Mouse (Mus musculus): Measurements from ENCODE around the gene Car5a. TPM values are rescaled to one million over a fixed set of nuclear protein-coding genes. Genes with fewer than 3 reads are reported as not detected.

Gene Car5a
- polyA plus RNA-seq (2012; rRNA removed), result 0.52 and 0.67 TPM in 2 replicates

GRCm38 (mm10) chr8:121944831-121945230 is at the start of gene Car5a:
TSS of gene Car5a (minus strand) at chr8:121944904.

GRCm38 (mm10) chr8:121949222-121949800 is 4.6 kb upstream of the Car5a start, which contains the start of gene Banp:
TSS of gene Banp (plus strand) at chr8:121949750.

DNA sequence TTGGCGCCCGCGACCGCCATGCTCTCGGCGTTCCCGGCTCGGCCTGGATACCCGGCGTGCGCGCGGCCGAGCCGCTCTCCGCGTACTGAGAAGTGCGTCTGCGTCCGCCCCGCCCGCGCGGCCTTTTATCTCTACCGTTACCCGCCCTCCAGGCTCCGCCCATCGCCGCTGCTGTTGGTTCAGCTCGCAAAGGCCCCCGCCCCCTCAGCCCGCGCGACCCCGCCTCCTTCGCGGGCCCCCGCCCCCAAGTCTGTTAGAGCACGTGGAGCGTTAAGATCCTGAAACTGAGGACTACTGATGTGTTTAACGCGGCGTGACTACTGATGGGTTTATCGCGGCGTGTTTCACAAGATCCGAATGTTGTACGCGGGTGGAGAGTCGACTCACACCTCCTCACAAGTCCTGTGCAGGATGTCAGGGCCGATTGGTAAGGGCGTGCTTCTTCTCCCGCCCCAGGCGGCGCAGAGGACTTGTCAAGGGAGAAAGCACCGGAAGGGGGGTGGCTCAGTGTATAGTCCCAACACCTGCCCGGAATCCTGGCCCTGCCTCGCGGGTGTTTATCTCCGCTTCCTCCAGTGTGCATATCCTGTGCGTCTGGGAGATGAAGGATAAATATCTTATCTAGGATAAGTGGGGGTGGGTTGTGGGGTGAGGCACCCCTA is 37.0 kb downstream of the Car5a start, which contains the start of gene Slc7a5:
Gene Slc7a5 (minus strand): TSS at position 108 of the 662 bp plus-strand sequence.

Other genes with a start within 250 kb of the Car5a start
- 42.0 and 47.5 TPM in 2 replicates for gene Jph3, start 215.3 kb downstream of the Car5a start, polyA plus RNA-seq (2012; rRNA removed)
- gene Klhdc4, start 115.3 kb downstream of the Car5a start, polyA plus RNA-seq (2012; rRNA removed), result 48.2 and 48.8 TPM in 2 replicates
- 86.1 and 93.8 TPM in 2 replicates for gene Slc7a5, start 37.2 kb downstream of the Car5a start, polyA plus RNA-seq (2012; rRNA removed)
- gene Banp, start 4.8 kb upstream of the Car5a start, polyA plus RNA-seq (2012; rRNA removed), result 93.0 and 98.2 TPM in 2 replicates

All from central nervous system, embryonic 18 days (tissue).